Mouse (Mus musculus): ENCODE data around the gene Agtpbp1.

GRCm38 (mm10) chr13:59615554-59615953 is 30.5 kb upstream of the Agtpbp1 start:
- no peak for TF ChIP-seq CTCF (IDR thresholded peaks at IDR 0.05; ENCODE audit: low read depth)
- no peak for TF ChIP-seq EP300 (IDR thresholded peaks at IDR 0.05; ENCODE audit: low read depth)

Measured in heart, postnatal 0 days (tissue).